Mouse (Mus musculus) left cerebral cortex, adult 2 months (tissue): ENCODE results near the gene Aco1. TPM values are rescaled to one million over a fixed set of nuclear protein-coding genes. Genes with fewer than 3 reads are reported as not detected.
"Not testable (repeated sequence)": the region's sequence is repeated elsewhere in the genome, so short reads cannot be mapped to it uniquely, and the experiment has no call there.

Experiments
- DNase-seq, 2 experiments: peaks; one replicate each; pipeline ENCODE4 v3.0.0; 2021 to 2022; ENCODE audit warnings: low spot score in 2 of 2, mixed read lengths in 1 of 2; ENCODE audit errors: extremely low spot score in 1 of 2
- H3K27ac ChIP-seq: fragments of 200-600 bp; 2 replicates; pipeline ENCODE4 v1.8.1; 2022
- H3K4me3 ChIP-seq: fragments of 200-600 bp; 2 replicates; pipeline ENCODE4 v1.8.1; 2022
- CTCF ChIP-seq: fragments of 200-600 bp; IDR thresholded peaks from 2 replicates; pipeline ENCODE4 v1.8.1; 2022; ENCODE audit warnings: antibody characterized with exemption, mild to moderate bottlenecking, moderate library complexity
- intact Hi-C: fragments of 180-260 bp; cut with DNase I; formaldehyde crosslinking; loops from one replicate; pipeline ENCODE4 v1.15.1; 2025
- long read RNA-seq, 2 experiments: library from polyadenylated mRNA; stranded (forward); transcript quantifications; one replicate each; pipeline ENCODE4 v2.0.0; 2021; ENCODE audit warnings: borderline mapping rate in 2 of 2
- total RNA-seq, 2 experiments: library from RNA; stranded (reverse); gene quantifications; 2 replicates each; pipeline ENCODE4 v1.2.3; 2021

Gene Aco1
- 10 to 100 TPM; 26.8 to 28.2 TPM for total RNA-seq
- long read RNA-seq, experiment 1, transcript Aco1-201 (21 exons, 3,832 nt) = major isoform, 37 of 44 reads
- long read RNA-seq, experiment 1, partial matches to known transcripts = 3 of 44 reads
- long read RNA-seq, experiment 1, other reads (novel, unspliced or antisense) = 3 of 44 reads
- long read RNA-seq, experiment 2, transcript Aco1-201 (21 exons, 3,832 nt) = major isoform, 48 of 58 reads
- long read RNA-seq, experiment 2, partial matches to known transcripts = 4 of 58 reads
- long read RNA-seq, experiment 2, other reads (novel, unspliced or antisense) = 6 of 58 reads

GRCm38 (mm10) chr4:40142743-40143532 lies at the start of gene Aco1:
TSS of gene Aco1 (plus strand) at chr4:40143081.
- H3K4me3 ChIP-seq = peak within 1 kb of the TSS; percentile 82
- TF ChIP-seq CTCF = no peak
- intact Hi-C loops = loop anchor here (2.0 kb wide), 1 partner anchor 126 kb away; the partner anchor contains the start of genes Smim27 and Topors
- H3K27ac ChIP-seq = peak within 1 kb of the TSS; percentile 91
- DNase-seq = peak; percentile 93

GRCm38 (mm10) chr4:40094974-40095373 lies 47.9 kb upstream of the Aco1 start:
- Histone ChIP-seq H3K27ac (no peak overlapping the region), H3K4me3 (no peak overlapping the region)
- DNase-seq = no peak
- intact Hi-C loops = no loop called here
- no peak for TF ChIP-seq CTCF

GRCm38 (mm10) chr4:40102996-40103395 lies 39.9 kb upstream of the Aco1 start:
- TF ChIP-seq CTCF = no peak
- no peak for DNase-seq
- intact Hi-C loops = loop anchor here (2.0 to 10.0 kb wide), 4 partner anchors 32 to 406 kb away; no protein-coding TSS in a partner anchor

GRCm38 (mm10) chr4:40106004-40106536 lies 36.8 kb upstream of the Aco1 start:
- Histone ChIP-seq H3K4me3 (no peak overlapping the region), H3K27ac (no peak overlapping the region)
- no peak for TF ChIP-seq CTCF
- intact Hi-C loops = loop anchor here (5.0 to 10.0 kb wide), 2 partner anchors 311 to 909 kb away; no protein-coding TSS in a partner anchor
- DNase-seq = no peak

More at GRCm38 (mm10) chr4:40102996-40103395, 39.9 kb upstream of the Aco1 start:
- no peak overlapping the region for H3K4me3 ChIP-seq
- no peak overlapping the region for H3K27ac ChIP-seq

GRCm38 (mm10) chr4:40108030-40108429 lies 34.9 kb upstream of the Aco1 start:
- H3K4me3 ChIP-seq = no peak overlapping the region
- DNase-seq = no peak
- intact Hi-C loops = loop anchor here (5.0 to 10.0 kb wide), 2 partner anchors 313 to 911 kb away; no protein-coding TSS in a partner anchor
- TF ChIP-seq CTCF = no peak
- H3K27ac ChIP-seq = no peak overlapping the region

GRCm38 (mm10) chr4:40113173-40113572 lies 29.7 kb upstream of the Aco1 start:
- no peak for DNase-seq
- TF ChIP-seq CTCF = peak; percentile 47
- Histone ChIP-seq H3K27ac (no peak overlapping the region), H3K4me3 (no peak overlapping the region)
- intact Hi-C loops = no loop called here

GRCm38 (mm10) chr4:40121221-40121620 lies 21.7 kb upstream of the Aco1 start:
- H3K4me3 ChIP-seq = no peak overlapping the region
- no peak for DNase-seq
- intact Hi-C loops = no loop called here
- TF ChIP-seq CTCF = no peak
- no peak overlapping the region for H3K27ac ChIP-seq

GRCm38 (mm10) chr4:40122291-40122690 lies 20.6 kb upstream of the Aco1 start:
- intact Hi-C loops, H3K4me3 ChIP-seq, H3K27ac ChIP-seq, DNase-seq: not testable (repeated sequence)

- TF ChIP-seq CTCF = peak; percentile 82
- intact Hi-C loops = loop anchor here (2.0 to 5.0 kb wide), 3 partner anchors 48 to 546 kb away; no protein-coding TSS in a partner anchor
Measured at GRCm38 (mm10) chr4:40134468-40135102, 8.3 kb upstream of the Aco1 start.

GRCm38 (mm10) chr4:40136519-40136918 lies 6.4 kb upstream of the Aco1 start:
- Histone ChIP-seq H3K27ac (no peak overlapping the region), H3K4me3 (no peak overlapping the region)
- intact Hi-C loops = no loop called here
- no peak for DNase-seq
- no peak for TF ChIP-seq CTCF

More at GRCm38 (mm10) chr4:40134468-40135102, 8.3 kb upstream of the Aco1 start:
- no peak overlapping the region for H3K4me3 ChIP-seq
- DNase-seq = peak; percentile 70 to 80
- no peak overlapping the region for H3K27ac ChIP-seq

GRCm38 (mm10) chr4:40139663-40140255 lies 3.1 kb upstream of the Aco1 start:
- intact Hi-C loops = no loop called here
- Histone ChIP-seq H3K4me3 (no peak overlapping the region), H3K27ac (no peak overlapping the region)
- no peak for DNase-seq
- no peak for TF ChIP-seq CTCF
